Mouse (Mus musculus): ENCODE results near the gene Hist1h4c. TPM values are rescaled to one million over a fixed set of nuclear protein-coding genes. Genes with fewer than 3 reads are reported as not detected.
"Not testable (repeated sequence)": the region's sequence is repeated elsewhere in the genome, so short reads cannot be mapped to it uniquely, and the experiment has no call there.

Gene Hist1h4c
- polyA plus RNA-seq, 1 experiment from 2014 or later, result 6.6 TPM

- H3K4me2 ChIP-seq (ENCODE audit: low read depth, low read length), result no peak overlapping the region
- H3K27me3 ChIP-seq (ENCODE audit: control insufficient read depth, insufficient read depth, low read depth, low read length), result no peaks in the 10 kb centered on the region
- no peaks in the 10 kb centered on the region for H3K36me3 ChIP-seq (ENCODE audit: control insufficient read depth, insufficient read depth, low read length)
- no peaks in the 10 kb centered on the region for H3K9me3 ChIP-seq (ENCODE audit: control insufficient read depth, low read length)
- H3K4me3 ChIP-seq (ENCODE audit: low read length), result no peak overlapping the region
- H3K9ac ChIP-seq (ENCODE audit: low read length), result no peak overlapping the region
- 0 out of 2 replicates have a peak, but pooled peaks cover 3% of the 10 kb centered on the region for H3K4me1 ChIP-seq (replicated peaks; ENCODE audit: control insufficient read depth, insufficient read depth, low read length)
- H3K27ac ChIP-seq (ENCODE audit: low read length), result no peak overlapping the region
- WGBS, result 90% methylated on average over 2 of the region's 2 CpGs
- ATAC-seq (ENCODE audit: low read depth), result no peak
Measured at GRCm38 (mm10) chr13:23688956-23689355, 9.3 kb downstream of the Hist1h4c start.

GRCm38 (mm10) chr13:23687907-23688306 lies 10.3 kb downstream of the Hist1h4c start:
- Histone ChIP-seq H3K9ac (ENCODE audit: low read length) (no peak overlapping the region), H3K4me3 (ENCODE audit: low read length) (no peak overlapping the region)
- 85% methylated on average over 7 of the region's 7 CpGs for WGBS

GRCm38 (mm10) chr13:23687181-23687580 lies 11.1 kb downstream of the Hist1h4c start:
- Histone ChIP-seq H3K27ac (ENCODE audit: low read length) (no peak overlapping the region), H3K36me3 (ENCODE audit: control insufficient read depth, insufficient read depth, low read length) (no peaks in the 10 kb centered on the region), H3K4me1 (replicated peaks; ENCODE audit: control insufficient read depth, insufficient read depth, low read length) (peaks cover 8% of the 10 kb centered on the region; the same call in 1 of the 2 replicates), H3K27me3 (ENCODE audit: control insufficient read depth, insufficient read depth, low read depth, low read length) (no peaks in the 10 kb centered on the region), H3K4me3 (ENCODE audit: low read length) (no peak overlapping the region), H3K4me2 (ENCODE audit: low read depth, low read length) (no peak overlapping the region), H3K9me3 (ENCODE audit: control insufficient read depth, low read length) (no peaks in the 10 kb centered on the region), H3K9ac (ENCODE audit: low read length) (no peak overlapping the region)
- ATAC-seq (ENCODE audit: low read depth), result no peak
- 76% methylated on average over 4 of the region's 4 CpGs for WGBS

More at GRCm38 (mm10) chr13:23687907-23688306, 10.3 kb downstream of the Hist1h4c start:
- Histone ChIP-seq H3K27ac (ENCODE audit: low read length) (no peak overlapping the region), H3K4me2 (ENCODE audit: low read depth, low read length) (no peak overlapping the region), H3K27me3 (ENCODE audit: control insufficient read depth, insufficient read depth, low read depth, low read length) (no peaks in the 10 kb centered on the region), H3K4me1 (replicated peaks; ENCODE audit: control insufficient read depth, insufficient read depth, low read length) (peaks cover 3% of the 10 kb centered on the region; the same call in 1 of the 2 replicates), H3K9me3 (ENCODE audit: control insufficient read depth, low read length) (no peaks in the 10 kb centered on the region), H3K36me3 (ENCODE audit: control insufficient read depth, insufficient read depth, low read length) (no peaks in the 10 kb centered on the region)
- no peak for ATAC-seq (ENCODE audit: low read depth)

- Histone ChIP-seq H3K4me3 (ENCODE audit: low read length) (peak overlapping the region; percentile 57), H3K4me2 (ENCODE audit: low read depth, low read length) (peak overlapping the region; percentile 81), H3K27me3 (ENCODE audit: control insufficient read depth, insufficient read depth, low read depth, low read length) (no peaks in the 10 kb centered on the region), H3K27ac (ENCODE audit: low read length) (peak overlapping the region; percentile 99), H3K36me3 (ENCODE audit: control insufficient read depth, insufficient read depth, low read length) (no peaks in the 10 kb centered on the region), H3K9me3 (ENCODE audit: control insufficient read depth, low read length) (no peaks in the 10 kb centered on the region), H3K9ac (ENCODE audit: low read length) (peak overlapping the region; percentile 69), H3K4me1 (replicated peaks; ENCODE audit: control insufficient read depth, insufficient read depth, low read length) (peaks cover 8% of the 10 kb centered on the region; the same call in 1 of the 2 replicates)
- WGBS, result 17% methylated on average over 4 of the region's 4 CpGs
- no peak for ATAC-seq (ENCODE audit: low read depth)
Measured at GRCm38 (mm10) chr13:23685966-23686365, 12.3 kb downstream of the Hist1h4c start.

GRCm38 (mm10) chr13:23685121-23685861 lies 13.0 kb downstream of the Hist1h4c start:
- H3K27ac ChIP-seq (ENCODE audit: low read length), result peak overlapping the region; percentile 99
- peak overlapping the region; percentile 57 for H3K4me3 ChIP-seq (ENCODE audit: low read length)
- no peak for ATAC-seq (ENCODE audit: low read depth)
- H3K4me2 ChIP-seq (ENCODE audit: low read depth, low read length), result peak overlapping the region; percentile 81
- H3K9ac ChIP-seq (ENCODE audit: low read length), result peak overlapping the region; percentile 69
- H3K9me3 ChIP-seq (ENCODE audit: control insufficient read depth, low read length), result no peaks in the 10 kb centered on the region
- 0% methylated on average over 15 of the region's 15 CpGs for WGBS
- H3K36me3 ChIP-seq (ENCODE audit: control insufficient read depth, insufficient read depth, low read length), result no peaks in the 10 kb centered on the region
- H3K27me3 ChIP-seq (ENCODE audit: control insufficient read depth, insufficient read depth, low read depth, low read length), result no peaks in the 10 kb centered on the region
- peaks cover 8% of the 10 kb centered on the region; the same call in 1 of the 2 replicates for H3K4me1 ChIP-seq (replicated peaks; ENCODE audit: control insufficient read depth, insufficient read depth, low read length)

GRCm38 (mm10) chr13:23684295-23684945 lies 13.8 kb downstream of the Hist1h4c start:
- WGBS, result 0% methylated on average over 11 of the region's 37 CpGs
- H3K36me3 ChIP-seq (ENCODE audit: control insufficient read depth, insufficient read depth, low read length), result not testable (repeated sequence)
- peak; percentile 19 for ATAC-seq (ENCODE audit: low read depth)

GRCm38 (mm10) chr13:23683755-23684281 lies 14.4 kb downstream of the Hist1h4c start, which contains the start of the genes Hist1h2ac and Hist1h2bc:
TSS of gene Hist1h2ac (minus strand) at chr13:23683948.
TSS of gene Hist1h2bc (plus strand) at chr13:23684199.
- H3K27ac ChIP-seq (ENCODE audit: low read length), result peak within 1 kb of the TSS; percentile 99
- no peaks in the 10 kb centered on the region for H3K27me3 ChIP-seq (ENCODE audit: control insufficient read depth, insufficient read depth, low read depth, low read length)
- peak within 1 kb of the TSS; percentile 57 for H3K4me3 ChIP-seq (ENCODE audit: low read length)
- H3K9me3 ChIP-seq (ENCODE audit: control insufficient read depth, low read length), result no peaks in the 10 kb centered on the region
- H3K4me2 ChIP-seq (ENCODE audit: low read depth, low read length), result peak within 1 kb of the TSS; percentile 81
- peaks cover 8% of the 10 kb centered on the region; the same call in 1 of the 2 replicates for H3K4me1 ChIP-seq (replicated peaks; ENCODE audit: control insufficient read depth, insufficient read depth, low read length)
- peak within 1 kb of the TSS; percentile 69 for H3K9ac ChIP-seq (ENCODE audit: low read length)
- no peaks in the 10 kb centered on the region for H3K36me3 ChIP-seq (ENCODE audit: control insufficient read depth, insufficient read depth, low read length)
- under 1% methylated on average over 29 of the region's 32 CpGs for WGBS
- ATAC-seq (ENCODE audit: low read depth), result peak; percentile 98

More at GRCm38 (mm10) chr13:23684295-23684945, 13.8 kb downstream of the Hist1h4c start:
- peak overlapping the region; percentile 99 for H3K27ac ChIP-seq (ENCODE audit: low read length)
- H3K9me3 ChIP-seq (ENCODE audit: control insufficient read depth, low read length); H3K27me3 ChIP-seq (ENCODE audit: control insufficient read depth, insufficient read depth, low read depth, low read length); H3K4me1 ChIP-seq (replicated peaks; ENCODE audit: control insufficient read depth, insufficient read depth, low read length): not testable (repeated sequence)
- H3K4me2 ChIP-seq (ENCODE audit: low read depth, low read length), result peak overlapping the region; percentile 81
- H3K9ac ChIP-seq (ENCODE audit: low read length), result peak overlapping the region; percentile 69
- peak overlapping the region; percentile 57 for H3K4me3 ChIP-seq (ENCODE audit: low read length)

- Histone ChIP-seq H3K4me3 (ENCODE audit: low read length) (peak overlapping the region; percentile 46), H3K9ac (ENCODE audit: low read length) (peak overlapping the region; percentile 61), H3K27ac (ENCODE audit: low read length) (peak overlapping the region; percentile 94), H3K4me2 (ENCODE audit: low read depth, low read length) (peak overlapping the region; percentile 62)
- 11% methylated on average over 10 of the region's 30 CpGs for WGBS
- not testable (repeated sequence) for H3K27me3 ChIP-seq (ENCODE audit: control insufficient read depth, insufficient read depth, low read depth, low read length); H3K36me3 ChIP-seq (ENCODE audit: control insufficient read depth, insufficient read depth, low read length); H3K9me3 ChIP-seq (ENCODE audit: control insufficient read depth, low read length); H3K4me1 ChIP-seq (replicated peaks; ENCODE audit: control insufficient read depth, insufficient read depth, low read length)
- ATAC-seq (ENCODE audit: low read depth), result peak; percentile 31
Measured at GRCm38 (mm10) chr13:23682947-23683754, 15.1 kb downstream of the Hist1h4c start.
